Comparison of ENCODE assay signal across 14 mouse cellular contexts in genomic region chr16:24399524-24399923, GRCm38 (mm10). TPM values are rescaled to one million over a fixed set of nuclear protein-coding genes. Genes with fewer than 3 reads are reported as not detected.
DNase-seq lines count a peak whose midpoint lies in the region; ATAC-seq lines count a peak whose summit lies in the region.
"Had no signal": no experiment of that assay in that cellular context is flagged by ENCODE, and none has a peak within 500 bp of the region (broad histone marks: within the 10 kb centered on the region; RNA-seq: fewer than 3 reads in every experiment).

No protein-coding gene starts in this region.

- H3K4me3 ChIP-seq in heart, embryonic 11.5 days (ENCODE audit: low read depth, low read length) = no peak overlapping the region
- H3K4me3 ChIP-seq in liver, embryonic 13.5 days (replicated peaks) = no peak overlapping the region
- H3K4me3 ChIP-seq: hindbrain, embryonic 12.5 days; liver, embryonic 15.5 days; midbrain, embryonic 12.5 days; neural tube, embryonic 13.5 days had no signal

- H3K27ac ChIP-seq in heart, embryonic 11.5 days (ENCODE audit: low read depth, low read length) = no peak overlapping the region
- peak overlapping the region; percentile 19; the same call in 1 of the 2 replicates for H3K27ac ChIP-seq in liver, embryonic 13.5 days
- H3K27ac ChIP-seq: hindbrain, embryonic 12.5 days; midbrain, embryonic 12.5 days; neural tube, embryonic 13.5 days had no signal

- H3K4me1 ChIP-seq in heart, embryonic 11.5 days (ENCODE audit: control insufficient read depth, insufficient read depth, low read length) = peaks cover 29% of the 10 kb centered on the region
- H3K4me1 ChIP-seq in liver, embryonic 13.5 days (replicated peaks) = peaks cover 32% of the 10 kb centered on the region

- no peaks in the 10 kb centered on the region for H3K27me3 ChIP-seq in heart, embryonic 11.5 days (ENCODE audit: control insufficient read depth, insufficient read depth, low read length)
- peaks cover 8% of the 10 kb centered on the region for H3K27me3 ChIP-seq in liver, embryonic 13.5 days
- H3K27me3 ChIP-seq: hindbrain, embryonic 12.5 days; neural tube, embryonic 13.5 days had no signal

- 69% methylated on average over 5 of the region's 5 CpGs for WGBS in heart, embryonic 11.5 days (ENCODE audit: insufficient replicate concordance)
- WGBS in liver, embryonic 13.5 days (ENCODE audit: insufficient replicate concordance) = 33% methylated on average over 5 of the region's 5 CpGs

- no peaks in the 10 kb centered on the region for H3K9me3 ChIP-seq in heart, embryonic 11.5 days (replicated peaks; ENCODE audit: control insufficient read depth, low read length)
- H3K9me3 ChIP-seq in liver, embryonic 13.5 days (replicated peaks) = no peaks in the 10 kb centered on the region
- H3K9me3 ChIP-seq: hindbrain, embryonic 12.5 days; liver, embryonic 15.5 days; midbrain, embryonic 12.5 days had no signal

- DNase-seq in heart, postnatal 4 days = peak; percentile 39
- DNase-seq in kidney, adult 9 months = peak; percentile 56
- DNase-seq in liver, embryonic 13.5 days = no peak
- DNase-seq in lung, postnatal 4 days = peak; percentile 53 to 57
- DNase-seq in thymus, postnatal 36 days = no peak
- DNase-seq in cerebellum, adult 11-12 months = no peak
- no peak for DNase-seq in urinary bladder, postnatal 25 days (ENCODE audit: low spot score)
- DNase-seq: cerebellum, adult 11 months; thymus, adult 2 months had no signal

- H3K4me2 ChIP-seq in heart, embryonic 11.5 days = no peak overlapping the region
- no peak overlapping the region for H3K4me2 ChIP-seq in liver, embryonic 13.5 days
- H3K4me2 ChIP-seq: hindbrain, embryonic 12.5 days; midbrain, embryonic 12.5 days; neural tube, embryonic 13.5 days had no signal

- no peak for ATAC-seq in heart, embryonic 11.5 days (replicated peaks; ENCODE audit: insufficient number of reproducible peaks, low FRiP score, low TSS enrichment)
- ATAC-seq in liver, embryonic 13.5 days (ENCODE audit: low read depth) = no peak; the same call in 1 of the 2 replicates

- no peak overlapping the region for H3K9ac ChIP-seq in heart, embryonic 11.5 days (ENCODE audit: low read depth, low read length)
- H3K9ac ChIP-seq in liver, embryonic 13.5 days = no peak overlapping the region
- H3K9ac ChIP-seq: hindbrain, embryonic 12.5 days; liver, embryonic 15.5 days; midbrain, embryonic 12.5 days; neural tube, embryonic 13.5 days had no signal

- H3K36me3 ChIP-seq in heart, embryonic 11.5 days (ENCODE audit: control insufficient read depth, insufficient read depth, low read length) = peaks cover 11% of the 10 kb centered on the region
- H3K36me3 ChIP-seq in liver, embryonic 13.5 days = no peaks in the 10 kb centered on the region
- H3K36me3 ChIP-seq: liver, embryonic 15.5 days; midbrain, embryonic 12.5 days had no signal

RNA-seq across cellular contexts. Expression of gene Lpp, which starts 6.2 kb away (rescaled TPM):
- total RNA-seq in heart, postnatal 4 days (2021) = 10 to 100 TPM; 77.6 to 80.1 TPM
- 52.5 and 59.2 TPM in 2 replicates for polyA plus RNA-seq in heart, embryonic 11.5 days (2014; fragmentation: Nextera tagmentation; extraction: Ambion mirVana)
- polyA plus RNA-seq in liver, embryonic 13.5 days (2015; fragmentation: Nextera tagmentation; extraction: Ambion mirVana) = 6.1 and 7.4 TPM in 2 replicates

Comparison
In these comparisons a context has a peak if more than half of its experiments do, and no peak if none do; other contexts are left out.
1. DNase-seq: peak in heart, postnatal 4 days (single experiment), kidney, adult 9 months (single experiment) and lung, postnatal 4 days (2 of 2); none in liver, embryonic 13.5 days (single experiment), thymus, postnatal 36 days (0 of 2), cerebellum, adult 11-12 months (single experiment) and urinary bladder, postnatal 25 days (single experiment).